Mouse (Mus musculus) embryonic facial prominence, embryonic 14.5 days (tissue): ENCODE measurements around the gene Gp9. TPM values are rescaled to one million over a fixed set of nuclear protein-coding genes. Genes with fewer than 3 reads are reported as not detected.

Experiments used
- ATAC-seq: fragments of 200-750 bp; cut with Nextera tagmentation; 2 replicates; pipeline ENCODE4 v1.8.0; 2017; ENCODE audit warnings: low read depth, moderate number of reproducible peaks, moderate TSS enrichment
- DNase-seq: peaks from one replicate; pipeline ENCODE4 v3.0.0-alpha.2; 2015; ENCODE audit warnings: low spot score
- H3K27ac ChIP-seq: fragments of 300-500 bp; sonication (generic); replicated peaks from 2 replicates; pipeline ENCODE4 v1.5.1; 2014; ENCODE audit warnings: low read depth, mild to moderate bottlenecking, low read length, moderate library complexity
- H3K27me3 ChIP-seq: fragments of 300-500 bp; sonication (generic); replicated peaks from 2 replicates; pipeline ENCODE4 v1.6.1; 2014; ENCODE audit warnings: low read length; ENCODE audit not compliant: control insufficient read depth, insufficient read depth
- H3K36me3 ChIP-seq: fragments of 300-500 bp; sonication (generic); 2 replicates; pipeline ENCODE4 v1.6.1; 2014; ENCODE audit warnings: low read length, mixed read lengths; ENCODE audit not compliant: control insufficient read depth, insufficient read depth
- H3K4me1 ChIP-seq: fragments of 300-500 bp; sonication (generic); 2 replicates; pipeline ENCODE4 v1.6.1; 2014; ENCODE audit warnings: antibody characterized with exemption, low read length; ENCODE audit not compliant: control insufficient read depth, insufficient read depth
- H3K4me2 ChIP-seq: fragments of 300-500 bp; sonication (generic); 2 replicates; pipeline ENCODE4 v1.6.1; 2014; ENCODE audit warnings: low read depth, mild to moderate bottlenecking, low read length, moderate library complexity, mixed read lengths
- H3K4me3 ChIP-seq: fragments of 300-500 bp; sonication (generic); 2 replicates; pipeline ENCODE4 v1.5.1; 2014; ENCODE audit warnings: low read depth, mild to moderate bottlenecking, low read length
- H3K9ac ChIP-seq: fragments of 300-500 bp; sonication (generic); 2 replicates; pipeline ENCODE4 v1.6.1; 2014; ENCODE audit warnings: low read depth, mild to moderate bottlenecking, low read length, moderate library complexity, mixed read lengths
- H3K9me3 ChIP-seq: fragments of 300-500 bp; sonication (generic); 2 replicates; pipeline ENCODE4 v1.6.1; 2016; ENCODE audit warnings: low read length; ENCODE audit not compliant: control insufficient read depth
- WGBS: fragments of 180-500 bp; shearing (Covaris S2); extraction: QIAGEN DNeasy Blood & Tissue Kit; methylation state at CpG from one replicate; pipeline ENCODE4 v1.1.7; 2014; 5-methylcytosine and 5-hydroxymethylcytosine counted together
- polyA plus RNA-seq: library from polyadenylated mRNA; unstranded; fragments of >200 nt; fragmentation: Nextera tagmentation; extraction: Ambion mirVana; gene quantifications from 2 replicates; pipeline ENCODE4 v1.2.1, GENCODE M21; 2014

Gp9 gene
- polyA plus RNA-seq, 1 experiment from 2014 or later: 1.2 TPM

GRCm38 (mm10) chr6:87734136-87734535, 43.7 kb upstream of the Gp9 start:
- H3K9ac ChIP-seq: no peak overlapping the region
- H3K9me3 ChIP-seq: no peaks in the 10 kb centered on the region
- H3K27me3 ChIP-seq: peaks cover 57% of the 10 kb centered on the region
- H3K36me3 ChIP-seq: no peaks in the 10 kb centered on the region
- no peak for ATAC-seq
- H3K27ac ChIP-seq: no peak overlapping the region
- peaks cover 7% of the 10 kb centered on the region; the same call in 1 of the 2 replicates for H3K4me1 ChIP-seq
- H3K4me3 ChIP-seq: no peak overlapping the region
- H3K4me2 ChIP-seq: no peak overlapping the region
- WGBS: 57% methylated on average over 5 of the region's 5 CpGs
- no peak for DNase-seq

GRCm38 (mm10) chr6:87736923-87737322, 40.9 kb upstream of the Gp9 start:
- no peak overlapping the region for H3K4me2 ChIP-seq
- peaks cover 2% of the 10 kb centered on the region; the same call in 1 of the 2 replicates for H3K4me1 ChIP-seq

GRCm38 (mm10) chr6:87737921-87738626, 39.8 kb upstream of the Gp9 start:
- Histone ChIP-seq H3K4me1 (peaks cover 1% of the 10 kb centered on the region; the same call in 1 of the 2 replicates), H3K9ac (0 out of 2 replicates have a peak overlapping the region, but pooled peaks have one; percentile 19), H3K27me3 (peaks cover 17% of the 10 kb centered on the region), H3K27ac (0 out of 2 replicates have a peak overlapping the region, but pooled peaks have one; percentile 10), H3K4me2 (no peak overlapping the region), H3K9me3 (no peaks in the 10 kb centered on the region), H3K36me3 (no peaks in the 10 kb centered on the region), H3K4me3 (no peak overlapping the region)
- 69% methylated on average over 4 of the region's 4 CpGs for WGBS
- ATAC-seq (peak; percentile 41; the same call in 1 of the 2 replicates), DNase-seq (no peak)

More at GRCm38 (mm10) chr6:87736923-87737322, 40.9 kb upstream of the Gp9 start:
- DNase-seq (no peak), ATAC-seq (no peak)
- H3K27ac ChIP-seq: no peak overlapping the region
- peaks cover 29% of the 10 kb centered on the region for H3K27me3 ChIP-seq
- no peak overlapping the region for H3K4me3 ChIP-seq
- WGBS: 77% methylated on average over 4 of the region's 4 CpGs
- H3K9me3 ChIP-seq: no peaks in the 10 kb centered on the region
- no peaks in the 10 kb centered on the region for H3K36me3 ChIP-seq
- no peak overlapping the region for H3K9ac ChIP-seq

GRCm38 (mm10) chr6:87739898-87740297, 38.0 kb upstream of the Gp9 start:
- Histone ChIP-seq H3K27me3 (no peaks in the 10 kb centered on the region; the same call in none of the 2 replicates), H3K27ac (peak overlapping the region; percentile 11; the same call in 1 of the 2 replicates), H3K9ac (no peak overlapping the region), H3K36me3 (no peaks in the 10 kb centered on the region), H3K9me3 (no peaks in the 10 kb centered on the region), H3K4me3 (no peak overlapping the region), H3K4me1 (no peaks in the 10 kb centered on the region), H3K4me2 (no peak overlapping the region)
- WGBS: 59% methylated on average over 6 of the region's 6 CpGs
- no peak for ATAC-seq
- no peak for DNase-seq

GRCm38 (mm10) chr6:87740496-87740895, 37.4 kb upstream of the Gp9 start:
- H3K4me1 ChIP-seq: no peaks in the 10 kb centered on the region
- no peak overlapping the region for H3K4me2 ChIP-seq

GRCm38 (mm10) chr6:87741978-87742377, 35.9 kb upstream of the Gp9 start:
- Histone ChIP-seq H3K27me3 (no peaks in the 10 kb centered on the region; the same call in 1 of the 2 replicates), H3K4me1 (peaks cover 5% of the 10 kb centered on the region; the same call in 1 of the 2 replicates), H3K9ac (no peak overlapping the region), H3K4me2 (no peak overlapping the region), H3K9me3 (no peaks in the 10 kb centered on the region), H3K4me3 (no peak overlapping the region), H3K27ac (no peak overlapping the region), H3K36me3 (no peaks in the 10 kb centered on the region)
- WGBS: 84% methylated on average over 8 of the region's 8 CpGs
- DNase-seq: no peak
- no peak for ATAC-seq

More at GRCm38 (mm10) chr6:87740496-87740895, 37.4 kb upstream of the Gp9 start:
- H3K27ac ChIP-seq: no peak overlapping the region
- H3K36me3 ChIP-seq: no peaks in the 10 kb centered on the region
- H3K9ac ChIP-seq: no peak overlapping the region
- no peaks in the 10 kb centered on the region for H3K9me3 ChIP-seq
- H3K4me3 ChIP-seq: no peak overlapping the region
- no peak for DNase-seq
- H3K27me3 ChIP-seq: no peaks in the 10 kb centered on the region; the same call in none of the 2 replicates
- no peak for ATAC-seq

GRCm38 (mm10) chr6:87742804-87743203, 35.1 kb upstream of the Gp9 start:
- ATAC-seq: no peak
- H3K4me2 ChIP-seq: no peak overlapping the region
- H3K9me3 ChIP-seq: no peaks in the 10 kb centered on the region
- DNase-seq: no peak
- WGBS: 78% methylated on average over 5 of the region's 5 CpGs
- no peaks in the 10 kb centered on the region for H3K27me3 ChIP-seq
- no peaks in the 10 kb centered on the region for H3K36me3 ChIP-seq
- H3K4me3 ChIP-seq: no peak overlapping the region
- no peak overlapping the region for H3K27ac ChIP-seq
- no peak overlapping the region for H3K9ac ChIP-seq
- peaks cover 9% of the 10 kb centered on the region; the same call in 1 of the 2 replicates for H3K4me1 ChIP-seq

- WGBS: 69% methylated on average over 5 of the region's 5 CpGs
- no peak overlapping the region for H3K4me3 ChIP-seq
- peaks cover 9% of the 10 kb centered on the region; the same call in 1 of the 2 replicates for H3K4me1 ChIP-seq
- no peak for ATAC-seq
- H3K27me3 ChIP-seq: no peaks in the 10 kb centered on the region
- no peaks in the 10 kb centered on the region for H3K9me3 ChIP-seq
- H3K27ac ChIP-seq: no peak overlapping the region
- H3K9ac ChIP-seq: no peak overlapping the region
- no peak overlapping the region for H3K4me2 ChIP-seq
- no peaks in the 10 kb centered on the region for H3K36me3 ChIP-seq
- DNase-seq: no peak
Observed at GRCm38 (mm10) chr6:87743281-87743680, 34.6 kb upstream of the Gp9 start.

GRCm38 (mm10) chr6:87744632-87745031, 33.2 kb upstream of the Gp9 start:
- no peak for ATAC-seq
- H3K36me3 ChIP-seq: no peaks in the 10 kb centered on the region
- DNase-seq: no peak
- no peaks in the 10 kb centered on the region for H3K27me3 ChIP-seq
- H3K27ac ChIP-seq: no peak overlapping the region
- H3K9me3 ChIP-seq: no peaks in the 10 kb centered on the region
- 80% methylated on average over 3 of the region's 3 CpGs for WGBS
- peaks cover 9% of the 10 kb centered on the region; the same call in 1 of the 2 replicates for H3K4me1 ChIP-seq
- H3K9ac ChIP-seq: no peak overlapping the region
- no peak overlapping the region for H3K4me2 ChIP-seq
- no peak overlapping the region for H3K4me3 ChIP-seq
